ENCODE assay signal across 11 mouse cellular contexts in genomic region chr7:110981036-110981435, GRCm38 (mm10). TPM values are rescaled to one million over a fixed set of nuclear protein-coding genes. Genes with fewer than 3 reads are reported as not detected.
A peak's percentile ranks its signal among the peaks of the same experiment; 100 is the strongest.
DNase-seq lines count a peak whose midpoint lies in the region; ATAC-seq and TF ChIP-seq lines count a peak whose summit lies in the region.
"Had no signal": no experiment of that assay in that cellular context is flagged by ENCODE, and none has a peak within 500 bp of the region (broad histone marks: within the 10 kb centered on the region; RNA-seq: fewer than 3 reads in every experiment).

No protein-coding gene starts in this region.

- peak overlapping the region; percentile 56 for H3K4me3 ChIP-seq in gastrocnemius, adult 2 months
- H3K4me3 ChIP-seq in intestine, embryonic 14.5 days (ENCODE audit: low read depth, low read length) = peak overlapping the region; percentile 47
- H3K4me3 ChIP-seq: embryonic facial prominence, embryonic 15.5 days had no signal

- H3K27me3 ChIP-seq in intestine, embryonic 14.5 days (replicated peaks; ENCODE audit: control insufficient read depth, insufficient read depth, low read length) = no peaks in the 10 kb centered on the region
- H3K27me3 ChIP-seq: embryonic facial prominence, embryonic 15.5 days had no signal

- no peaks in the 10 kb centered on the region for H3K9me3 ChIP-seq in intestine, embryonic 14.5 days (ENCODE audit: control insufficient read depth, low read length)
- H3K9me3 ChIP-seq: embryonic facial prominence, embryonic 15.5 days had no signal

- H3K4me1 ChIP-seq in intestine, embryonic 14.5 days (replicated peaks; ENCODE audit: control insufficient read depth, insufficient read depth, low read length) = peaks cover 44% of the 10 kb centered on the region

- peak; percentile 30 for DNase-seq in gastrocnemius, adult 2 months
- no peak for DNase-seq in gastrocnemius, adult 18-20 months (ENCODE audit: low spot score)
- peak; percentile 12 to 14 for DNase-seq in lung, adult 18-20 months
- DNase-seq in lung, postnatal 25 days (ENCODE audit: low spot score) = no peak
- DNase-seq in intestine, embryonic 14.5 days (ENCODE audit: low spot score) = peak; percentile 65
- peak; percentile 45 for DNase-seq in lung, postnatal 36 days
- no peak for DNase-seq in layer of hippocampus, adult 18-20 months (ENCODE audit: low spot score in 2 of 2)
- no peak for DNase-seq in left cerebral cortex, postnatal 25 days (ENCODE audit: low spot score in 2 of 2)
- DNase-seq: B cell, adult 2 months; right cerebral cortex, postnatal 14 days had no signal

- WGBS in intestine, embryonic 14.5 days = 19% methylated on average over 8 of the region's 8 CpGs

- ATAC-seq in intestine, embryonic 14.5 days (replicated peaks; ENCODE audit: low FRiP score, low TSS enrichment, low read depth) = no peak

- intact Hi-C loops in gastrocnemius, adult 2 months (cut with DNase I) = no loop called here
- intact Hi-C loops in left cerebral cortex, postnatal 25 days (cut with DNase I) = no loop called here

- H3K36me3 ChIP-seq in intestine, embryonic 14.5 days (ENCODE audit: control insufficient read depth, insufficient read depth, low read length) = no peaks in the 10 kb centered on the region
- H3K36me3 ChIP-seq: embryonic facial prominence, embryonic 15.5 days had no signal

- peak overlapping the region; percentile 48 for H3K4me2 ChIP-seq in intestine, embryonic 14.5 days (ENCODE audit: low read length)
- H3K4me2 ChIP-seq: embryonic facial prominence, embryonic 15.5 days had no signal

- peak overlapping the region; percentile 39 for H3K9ac ChIP-seq in intestine, embryonic 14.5 days (ENCODE audit: low read length)
- H3K9ac ChIP-seq: embryonic facial prominence, embryonic 15.5 days had no signal

- TF ChIP-seq CTCF in gastrocnemius, adult 2 months (IDR thresholded peaks at IDR 0.05) = no peak

- H3K27ac ChIP-seq in gastrocnemius, adult 2 months = peak overlapping the region; percentile 74
- peak overlapping the region; percentile 95 for H3K27ac ChIP-seq in intestine, embryonic 14.5 days (ENCODE audit: low read depth)

RNA-seq across cellular contexts. Expression of gene Mrvi1, which starts 1.2 kb away (rescaled TPM):
- 1 to 10 TPM; 4.1 to 4.7 TPM for total RNA-seq in gastrocnemius, adult 2 months (2021)
- total RNA-seq in gastrocnemius, adult 18-20 months (2021) = 1 to 10 TPM; 4.7 to 5.2 TPM
- 33.1 and 33.4 TPM in 2 replicates for polyA plus RNA-seq in intestine, embryonic 14.5 days (2014; fragmentation: Nextera tagmentation; extraction: Ambion mirVana)
- 1 to 10 TPM; 1.1 to 1.7 TPM for total RNA-seq in layer of hippocampus, adult 18-20 months (2021)
- total RNA-seq in left cerebral cortex, postnatal 25 days (2021) = 1 to 10 TPM; 2.3 to 3.1 TPM

RNA-seq across cellular contexts. Expression of gene Ctr9, which starts 47.7 kb away (rescaled TPM):
- total RNA-seq in gastrocnemius, adult 2 months (2021) = 10 to 100 TPM; 16.1 to 16.4 TPM
- 10 to 100 TPM; 16.9 to 18.7 TPM for total RNA-seq in gastrocnemius, adult 18-20 months (2021)
- polyA plus RNA-seq in intestine, embryonic 14.5 days (2014; fragmentation: Nextera tagmentation; extraction: Ambion mirVana) = 54.0 and 61.2 TPM in 2 replicates
- 10 to 100 TPM; 43.8 to 43.9 TPM for total RNA-seq in layer of hippocampus, adult 18-20 months (2021)
- 10 to 100 TPM; 42.2 to 46.8 TPM for total RNA-seq in left cerebral cortex, postnatal 25 days (2021)

Comparison
In these comparisons a context has a peak if more than half of its experiments do, and no peak if none do; other contexts are left out.
1. DNase-seq: peak in gastrocnemius, adult 2 months (single experiment), lung, adult 18-20 months (2 of 2), intestine, embryonic 14.5 days (single experiment) and lung, postnatal 36 days (single experiment); none in gastrocnemius, adult 18-20 months (single experiment), lung, postnatal 25 days (single experiment), layer of hippocampus, adult 18-20 months (0 of 2) and left cerebral cortex, postnatal 25 days (0 of 2).